Mouse (Mus musculus) hindbrain, embryonic 13.5 days (tissue): ENCODE data around the gene Mthfsd. TPM values are rescaled to one million over a fixed set of nuclear protein-coding genes. Genes with fewer than 3 reads are reported as not detected.
A peak's percentile ranks its signal among the peaks of the same experiment; 100 is the strongest.

Source experiments
- ATAC-seq: fragments of 200-750 bp; cut with Nextera tagmentation; 2 replicates; pipeline ENCODE4 v1.8.0; 2017; ENCODE audit warnings: moderate TSS enrichment; ENCODE audit not compliant: low FRiP score
- H3K27ac ChIP-seq: fragments of 300-500 bp; sonication (generic); 2 replicates; pipeline ENCODE4 v1.5.1; 2015; ENCODE audit warnings: inconsistent platforms, mild to moderate bottlenecking, moderate library complexity
- H3K27me3 ChIP-seq: fragments of 300-500 bp; sonication (generic); 2 replicates; pipeline ENCODE4 v1.6.1; 2015; ENCODE audit warnings: mild to moderate bottlenecking, inconsistent platforms
- H3K36me3 ChIP-seq: fragments of 300-500 bp; sonication (generic); 2 replicates; pipeline ENCODE4 v1.6.1; 2015; ENCODE audit warnings: mild to moderate bottlenecking, inconsistent platforms
- H3K4me1 ChIP-seq: fragments of 300-500 bp; sonication (generic); replicated peaks from 2 replicates; pipeline ENCODE4 v1.6.1; 2015; ENCODE audit warnings: inconsistent platforms
- H3K4me2 ChIP-seq: fragments of 300-500 bp; sonication (generic); 2 replicates; pipeline ENCODE4 v1.6.1; 2015; ENCODE audit warnings: inconsistent platforms, mild to moderate bottlenecking, moderate library complexity
- H3K4me3 ChIP-seq: fragments of 300-500 bp; sonication (generic); 2 replicates; pipeline ENCODE4 v1.5.1; 2015; ENCODE audit warnings: mild to moderate bottlenecking, inconsistent platforms
- H3K9ac ChIP-seq: fragments of 300-500 bp; sonication (generic); 2 replicates; pipeline ENCODE4 v1.6.1; 2015; ENCODE audit warnings: mild to moderate bottlenecking, inconsistent platforms
- H3K9me3 ChIP-seq: fragments of 300-500 bp; sonication (generic); 2 replicates; pipeline ENCODE4 v1.6.1; 2016; ENCODE audit warnings: inconsistent platforms
- WGBS: fragments of 180-500 bp; shearing (Covaris S2); methylation state at CpG from one replicate; pipeline ENCODE4 v1.1.7; 2015; 5-methylcytosine and 5-hydroxymethylcytosine counted together
- polyA plus RNA-seq: library from polyadenylated mRNA; unstranded; fragments of >200 nt; fragmentation: Nextera tagmentation; extraction: Ambion mirVana; gene quantifications from 2 replicates; pipeline ENCODE4 v1.2.1, GENCODE M21; 2015

The Mthfsd gene
- polyA plus RNA-seq, 1 experiment from 2014 or later = 53.8 TPM

DNA sequence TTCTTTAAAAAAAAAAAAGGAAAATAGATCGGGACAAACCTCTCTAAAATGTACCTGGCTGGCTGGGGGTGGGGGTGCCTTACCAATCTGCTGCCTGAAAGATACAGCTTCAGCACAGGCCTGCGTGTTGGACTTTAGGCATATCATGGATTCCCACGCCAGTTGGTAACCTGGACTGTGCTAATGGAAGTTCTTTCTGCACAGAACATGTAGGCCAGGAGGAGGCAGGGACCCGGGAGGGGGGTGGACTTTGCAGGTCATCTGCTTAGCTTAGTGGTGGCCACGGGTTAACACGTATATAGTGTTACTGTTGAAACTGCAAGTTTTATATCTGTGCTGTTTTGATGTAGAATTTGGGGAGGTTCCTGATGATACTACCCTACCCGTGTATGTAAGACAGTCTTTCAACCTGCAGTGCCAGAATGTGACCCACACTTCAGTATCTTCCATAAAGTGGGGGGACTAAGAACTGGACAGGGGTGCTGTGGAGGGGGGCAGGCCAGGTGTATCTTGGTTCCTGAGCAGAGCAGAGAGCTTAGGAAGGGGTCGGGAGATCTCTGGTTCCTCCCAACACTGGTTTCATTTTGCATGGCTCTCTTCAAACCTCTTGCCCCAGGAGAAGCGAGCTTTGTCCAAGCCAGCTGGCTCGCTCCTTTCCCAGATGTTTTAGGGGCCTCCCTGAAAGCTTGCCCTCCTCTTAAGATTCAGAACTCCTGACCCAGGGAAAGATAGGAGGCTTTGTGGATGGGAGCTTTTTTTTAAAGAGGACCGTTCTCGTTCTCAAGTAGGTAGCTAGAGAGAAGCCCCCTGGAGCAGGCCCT, 11.7 kb upstream of the Mthfsd start:
- H3K27ac ChIP-seq = no peak overlapping the region
- H3K4me1 ChIP-seq = peaks cover 20% of the 10 kb centered on the region
- no peak for ATAC-seq
- 3% methylated on average over 12 of the region's 12 CpGs for WGBS
- no peaks in the 10 kb centered on the region for H3K36me3 ChIP-seq
- peaks cover 100% of the 10 kb centered on the region for H3K27me3 ChIP-seq
- H3K9ac ChIP-seq = 0 out of 2 replicates have a peak overlapping the region, but pooled peaks have one; percentile 8
- peaks cover 10% of the 10 kb centered on the region; the same call in 1 of the 2 replicates for H3K9me3 ChIP-seq
- H3K4me2 ChIP-seq = no peak overlapping the region
- H3K4me3 ChIP-seq = peak overlapping the region; percentile 11; the same call in 1 of the 2 replicates

DNA sequence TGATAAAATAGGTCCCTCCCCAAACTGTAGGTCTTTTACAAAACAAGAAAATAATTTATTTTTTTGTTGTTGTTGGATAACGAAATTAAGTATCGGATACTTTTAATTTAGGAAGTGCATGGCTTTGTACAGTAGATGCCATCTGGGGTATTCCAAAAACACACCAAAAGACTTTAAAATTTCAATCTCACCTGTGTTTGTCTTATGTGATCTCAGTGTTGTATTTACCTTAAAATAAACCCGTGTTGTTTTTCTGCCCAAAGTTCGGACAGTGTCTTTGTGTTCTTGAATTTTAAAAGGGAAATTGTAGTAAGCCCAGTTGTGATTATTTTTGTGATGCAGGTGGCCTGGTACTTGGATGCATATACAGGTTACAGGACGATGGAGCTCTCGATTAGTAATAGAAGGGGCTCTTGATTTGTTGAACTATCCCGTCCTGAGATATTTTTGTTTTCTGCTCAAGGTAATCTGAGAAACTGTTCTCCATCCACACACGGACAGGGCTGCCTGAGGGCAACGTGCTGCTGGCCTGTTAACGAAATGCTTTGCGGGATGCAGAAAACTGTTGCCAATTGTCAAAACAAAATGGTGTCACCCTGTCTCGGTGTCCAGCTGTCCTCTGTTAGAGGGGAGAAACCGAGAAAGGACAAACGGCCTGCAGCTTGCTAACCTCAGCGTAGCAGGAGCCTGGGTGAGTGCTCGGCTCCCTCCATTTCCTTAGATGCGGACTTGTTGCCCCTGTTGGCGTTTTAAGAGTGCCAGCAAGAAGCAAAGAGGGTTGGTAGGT, 10.6 kb upstream of the Mthfsd start:
- peaks cover 17% of the 10 kb centered on the region for H3K4me1 ChIP-seq
- H3K9ac ChIP-seq = 0 out of 2 replicates have a peak overlapping the region, but pooled peaks have one; percentile 8
- no peak for ATAC-seq
- no peak overlapping the region for H3K4me2 ChIP-seq
- H3K36me3 ChIP-seq = no peaks in the 10 kb centered on the region
- 1% methylated on average over 18 of the region's 18 CpGs for WGBS
- H3K4me3 ChIP-seq = peak overlapping the region; percentile 39
- H3K27ac ChIP-seq = no peak overlapping the region
- peaks cover 7% of the 10 kb centered on the region; the same call in 1 of the 2 replicates for H3K9me3 ChIP-seq
- peaks cover 100% of the 10 kb centered on the region for H3K27me3 ChIP-seq

DNA sequence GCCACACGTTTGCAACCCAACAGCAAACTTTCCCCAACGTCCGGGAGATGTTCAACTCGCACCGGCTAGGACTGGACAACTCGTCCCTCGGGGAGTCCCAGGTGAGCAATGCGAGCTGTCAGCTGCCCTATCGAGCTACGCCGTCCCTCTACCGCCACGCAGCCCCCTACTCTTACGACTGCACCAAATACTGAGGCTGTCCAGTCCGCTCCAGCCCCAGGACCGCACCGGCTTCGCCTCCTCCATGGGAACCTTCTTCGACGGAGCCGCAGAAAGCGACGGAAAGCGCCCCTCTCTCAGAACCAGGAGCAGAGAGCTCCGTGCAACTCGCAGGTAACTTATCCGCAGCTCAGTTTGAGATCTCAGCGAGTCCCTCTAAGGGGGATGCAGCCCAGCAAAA, 9.7 kb upstream of the Mthfsd start:
- H3K27ac ChIP-seq = no peak overlapping the region; the same call in 1 of the 2 replicates

DNA sequence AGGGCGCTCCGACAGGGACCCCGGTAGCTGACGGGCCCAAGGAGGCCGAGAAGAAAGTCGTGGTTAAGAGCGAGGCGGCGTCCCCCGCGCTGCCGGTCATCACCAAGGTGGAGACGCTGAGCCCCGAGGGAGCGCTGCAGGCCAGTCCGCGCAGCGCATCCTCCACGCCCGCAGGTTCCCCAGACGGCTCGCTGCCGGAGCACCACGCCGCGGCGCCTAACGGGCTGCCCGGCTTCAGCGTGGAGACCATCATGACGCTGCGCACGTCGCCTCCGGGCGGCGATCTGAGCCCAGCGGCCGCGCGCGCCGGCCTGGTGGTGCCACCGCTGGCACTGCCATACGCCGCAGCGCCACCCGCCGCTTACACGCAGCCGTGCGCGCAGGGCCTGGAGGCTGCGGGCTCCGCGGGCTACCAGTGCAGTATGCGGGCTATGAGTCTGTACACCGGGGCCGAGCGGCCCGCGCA, 9.0 kb upstream of the Mthfsd start:
- Histone ChIP-seq H3K36me3 (no peaks in the 10 kb centered on the region), H3K27me3 (peaks cover 99% of the 10 kb centered on the region), H3K4me2 (peak overlapping the region; percentile 33), H3K27ac (peak overlapping the region; percentile 23; the same call in 1 of the 2 replicates), H3K9ac (peak overlapping the region; percentile 56), H3K9me3 (peaks cover 7% of the 10 kb centered on the region; the same call in 1 of the 2 replicates), H3K4me3 (peak overlapping the region; percentile 39), H3K4me1 (peaks cover 17% of the 10 kb centered on the region)
- under 1% methylated on average over 59 of the region's 62 CpGs for WGBS
- 0 out of 2 replicates have a peak, but pooled peaks have one; percentile 11 for ATAC-seq

More for the DNA sequence above, 9.7 kb upstream of the Mthfsd start:
- H3K4me1 ChIP-seq = peaks cover 17% of the 10 kb centered on the region
- H3K36me3 ChIP-seq = no peaks in the 10 kb centered on the region
- peak overlapping the region; percentile 39 for H3K4me3 ChIP-seq
- peak overlapping the region; percentile 56; the same call in 1 of the 2 replicates for H3K9ac ChIP-seq
- peaks cover 99% of the 10 kb centered on the region for H3K27me3 ChIP-seq
- ATAC-seq = no peak
- peaks cover 7% of the 10 kb centered on the region; the same call in 1 of the 2 replicates for H3K9me3 ChIP-seq
- H3K4me2 ChIP-seq = peak overlapping the region; percentile 33
- 0% methylated on average over 28 of the region's 28 CpGs for WGBS

DNA sequence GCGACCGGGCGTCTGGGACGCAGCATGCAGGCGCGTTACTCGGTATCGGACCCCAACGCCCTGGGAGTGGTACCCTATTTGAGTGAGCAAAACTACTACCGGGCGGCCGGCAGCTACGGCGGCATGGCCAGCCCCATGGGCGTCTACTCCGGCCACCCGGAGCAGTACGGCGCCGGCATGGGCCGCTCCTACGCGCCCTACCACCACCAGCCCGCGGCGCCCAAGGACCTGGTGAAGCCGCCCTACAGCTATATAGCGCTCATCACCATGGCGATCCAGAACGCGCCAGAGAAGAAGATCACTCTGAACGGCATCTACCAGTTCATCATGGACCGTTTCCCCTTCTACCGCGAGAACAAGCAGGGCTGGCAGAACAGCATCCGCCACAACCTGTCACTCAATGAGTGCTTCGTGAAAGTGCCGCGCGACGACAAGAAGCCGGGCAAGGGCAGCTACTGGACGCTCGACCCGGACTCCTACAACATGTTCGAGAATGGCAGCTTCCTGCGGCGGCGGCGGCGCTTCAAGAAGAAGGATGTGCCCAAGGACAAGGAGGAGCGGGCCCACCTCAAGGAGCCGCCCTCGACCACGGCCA, 8.5 kb upstream of the Mthfsd start:
- peak overlapping the region; percentile 56 for H3K9ac ChIP-seq
- H3K36me3 ChIP-seq = no peaks in the 10 kb centered on the region
- no peak for ATAC-seq
- WGBS = under 1% methylated on average over 55 of the region's 55 CpGs
- peaks cover 17% of the 10 kb centered on the region for H3K4me1 ChIP-seq
- peaks cover 7% of the 10 kb centered on the region; the same call in 1 of the 2 replicates for H3K9me3 ChIP-seq
- peaks cover 99% of the 10 kb centered on the region for H3K27me3 ChIP-seq
- peak overlapping the region; percentile 52 for H3K4me2 ChIP-seq
- peak overlapping the region; percentile 39 for H3K4me3 ChIP-seq
- H3K27ac ChIP-seq = peak overlapping the region; percentile 52

DNA sequence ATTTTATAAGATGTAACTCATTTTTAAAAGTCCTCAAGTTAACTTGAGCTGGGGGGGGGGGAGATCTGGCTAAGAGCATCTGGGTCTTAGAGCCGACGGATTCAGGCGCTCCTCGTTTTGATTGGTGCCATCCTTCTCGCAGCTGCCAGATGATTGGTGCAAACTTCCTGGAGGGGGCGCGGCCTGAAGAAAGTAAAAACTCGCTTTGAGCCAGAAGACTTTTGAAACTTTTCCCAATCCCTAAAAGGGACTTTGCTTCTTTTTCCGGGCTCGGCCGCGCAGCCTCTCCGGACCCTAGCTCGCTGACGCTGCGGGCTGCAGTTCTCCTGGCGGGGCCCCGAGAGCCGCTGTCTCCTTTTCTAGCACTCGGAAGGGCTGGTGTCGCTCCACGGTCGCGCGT, 7.8 kb upstream of the Mthfsd start, which contains the start of gene Foxc2:
Foxc2 (plus strand) TSS at position 224 of the 400 bp plus-strand sequence.
- 0% methylated on average over 25 of the region's 25 CpGs for WGBS
- H3K9me3 ChIP-seq = peaks cover 7% of the 10 kb centered on the region; the same call in 1 of the 2 replicates
- H3K4me2 ChIP-seq = peak within 1 kb of the TSS; percentile 52
- H3K4me1 ChIP-seq = peaks cover 17% of the 10 kb centered on the region
- no peak for ATAC-seq
- peak within 1 kb of the TSS; percentile 39 for H3K4me3 ChIP-seq
- H3K27ac ChIP-seq = peak within 1 kb of the TSS; percentile 52
- peak within 1 kb of the TSS; percentile 56 for H3K9ac ChIP-seq
- no peaks in the 10 kb centered on the region for H3K36me3 ChIP-seq
- peaks cover 99% of the 10 kb centered on the region for H3K27me3 ChIP-seq

DNA sequence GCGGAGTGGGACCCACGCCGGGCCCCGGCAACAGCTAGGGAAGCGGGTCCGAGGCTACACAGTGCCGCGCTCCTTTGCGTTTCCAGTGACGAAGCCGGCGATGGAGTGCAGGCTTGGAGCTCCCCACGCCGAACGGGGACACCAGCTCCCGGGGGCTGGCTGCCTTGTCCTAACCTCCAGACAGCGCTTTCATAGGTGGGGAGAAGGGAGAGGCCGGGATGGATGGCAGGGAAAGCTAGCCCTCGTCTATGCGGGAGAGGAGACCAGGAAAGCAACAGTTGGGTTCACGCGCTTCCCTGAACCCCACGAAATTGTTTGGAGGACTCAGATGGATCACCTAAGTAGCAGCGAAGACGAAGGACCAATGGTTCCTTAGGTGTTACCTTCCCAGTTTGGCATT, 6.9 kb upstream of the Mthfsd start:
- 1% methylated on average over 25 of the region's 25 CpGs for WGBS
- H3K27ac ChIP-seq = no peak overlapping the region
- 0 out of 2 replicates have a peak overlapping the region, but pooled peaks have one; percentile 10 for H3K4me2 ChIP-seq
- no peaks in the 10 kb centered on the region for H3K36me3 ChIP-seq
- no peak overlapping the region; the same call in 1 of the 2 replicates for H3K4me3 ChIP-seq
- no peak for ATAC-seq
- no peak overlapping the region for H3K9ac ChIP-seq
- peaks cover 17% of the 10 kb centered on the region for H3K4me1 ChIP-seq
- H3K27me3 ChIP-seq = peaks cover 99% of the 10 kb centered on the region
- peaks cover 7% of the 10 kb centered on the region; the same call in 1 of the 2 replicates for H3K9me3 ChIP-seq

DNA sequence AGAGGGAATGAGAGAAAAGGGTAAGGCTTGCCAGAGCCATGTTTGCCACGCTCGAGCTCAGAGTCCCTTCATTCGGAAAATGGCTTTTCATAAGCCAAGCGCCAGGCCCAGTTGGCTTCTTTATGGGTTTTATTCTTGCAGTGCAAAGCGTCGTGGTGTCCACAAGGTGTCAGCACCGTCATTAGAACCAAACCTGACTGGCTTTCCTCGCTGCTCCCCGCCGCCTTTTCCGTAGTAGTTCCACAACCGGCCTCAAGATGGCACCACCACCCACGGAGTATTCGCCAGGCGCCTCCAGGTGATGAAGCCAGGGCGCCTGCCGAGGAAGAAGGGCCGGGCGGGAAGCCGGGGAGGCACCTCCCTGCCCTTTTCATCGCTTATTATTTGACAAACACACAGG, 5.1 kb upstream of the Mthfsd start:
- no peak for ATAC-seq
- no peak overlapping the region for H3K4me3 ChIP-seq
- no peak overlapping the region for H3K9ac ChIP-seq
- H3K9me3 ChIP-seq = peaks cover 7% of the 10 kb centered on the region; the same call in 1 of the 2 replicates
- no peaks in the 10 kb centered on the region for H3K36me3 ChIP-seq
- under 1% methylated on average over 21 of the region's 21 CpGs for WGBS
- H3K4me2 ChIP-seq = no peak overlapping the region
- peaks cover 17% of the 10 kb centered on the region for H3K4me1 ChIP-seq
- H3K27ac ChIP-seq = no peak overlapping the region
- H3K27me3 ChIP-seq = peaks cover 91% of the 10 kb centered on the region

DNA sequence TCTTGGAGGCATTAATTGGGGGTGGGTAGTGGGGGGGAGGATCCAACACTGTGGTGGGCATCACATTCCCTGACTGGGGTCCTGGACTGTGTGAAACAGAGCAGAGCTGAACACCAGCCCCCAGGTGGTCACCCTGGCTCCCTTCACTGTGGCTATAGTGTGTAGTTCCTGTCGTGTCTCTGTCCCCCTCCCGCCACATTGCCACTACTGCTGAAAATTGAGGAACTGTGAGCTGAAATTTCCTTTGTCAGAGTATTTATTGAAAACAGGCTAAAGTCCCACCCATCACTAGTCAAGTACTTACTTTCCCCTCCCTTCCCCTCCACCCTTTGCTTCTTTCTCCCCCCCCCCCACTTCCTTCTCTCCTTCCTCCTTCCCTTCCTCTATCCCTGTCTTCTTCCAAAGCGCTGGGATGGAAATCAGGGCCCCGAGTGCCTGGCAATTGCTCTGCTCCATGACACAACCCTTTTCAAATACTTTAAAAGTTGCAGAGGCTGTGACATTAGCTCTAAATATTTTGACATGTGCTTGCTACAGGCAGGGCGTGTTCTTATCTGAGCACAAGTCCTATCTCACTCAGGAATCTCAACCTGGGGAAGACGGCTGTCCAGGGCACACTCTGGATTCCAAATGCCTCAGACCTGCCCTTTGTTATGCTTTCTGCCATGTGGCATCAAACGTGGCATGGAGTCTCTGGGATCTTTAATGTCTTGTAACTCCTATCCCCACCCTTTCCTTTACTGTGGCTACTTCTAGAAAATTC, 3.1 kb upstream of the Mthfsd start:
- no peak overlapping the region for H3K9ac ChIP-seq
- no peak overlapping the region for H3K4me3 ChIP-seq
- H3K4me2 ChIP-seq = no peak overlapping the region
- peaks cover 17% of the 10 kb centered on the region for H3K4me1 ChIP-seq
- H3K36me3 ChIP-seq = peaks cover under 1% of the 10 kb centered on the region; the same call in 1 of the 2 replicates
- no peak for ATAC-seq
- H3K27ac ChIP-seq = no peak overlapping the region
- 59% methylated on average over 7 of the region's 7 CpGs for WGBS
- H3K27me3 ChIP-seq = peaks cover 72% of the 10 kb centered on the region
- H3K9me3 ChIP-seq = no peaks in the 10 kb centered on the region

DNA sequence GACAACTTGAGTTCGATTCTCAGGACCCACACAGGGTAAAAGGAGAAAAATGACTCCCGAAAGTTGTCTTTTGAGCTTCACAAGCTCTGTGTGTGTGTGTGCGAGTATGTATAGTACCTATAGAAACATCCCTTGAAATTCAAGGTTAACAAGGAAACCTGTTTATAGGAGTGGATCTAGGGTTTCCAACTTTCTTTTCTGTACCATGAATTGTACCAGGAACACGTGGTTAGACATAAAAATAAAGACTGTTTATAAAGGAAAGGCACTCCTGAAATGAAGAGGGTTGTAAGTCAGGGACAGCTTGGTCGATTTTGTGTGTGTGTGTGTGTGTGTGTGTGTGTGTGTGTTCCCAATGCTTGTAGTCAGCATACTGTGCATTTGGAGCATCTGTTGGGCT, 465 bp upstream of the Mthfsd start:
- Histone ChIP-seq H3K4me1 (peaks cover 19% of the 10 kb centered on the region), H3K9me3 (no peaks in the 10 kb centered on the region), H3K4me2 (peak overlapping the region; percentile 91), H3K27ac (no peak overlapping the region), H3K4me3 (peak overlapping the region; percentile 87), H3K9ac (peak overlapping the region; percentile 94), H3K27me3 (peaks cover 45% of the 10 kb centered on the region), H3K36me3 (peaks cover 25% of the 10 kb centered on the region)
- ATAC-seq = no peak
- 16% methylated on average over 5 of the region's 5 CpGs for WGBS
